Mouse (Mus musculus) lung, postnatal 4 days (tissue): ENCODE measurements at regions not wholly inside any gene's neighbourhood (a gene's known extent, or its start where the extent isn't known, plus 50 kb on each side); places are given as distances from the start of the nearest gene placed in this dataset.

ENCODE experiments used
- DNase-seq, 2 experiments: peaks; one replicate each; pipeline ENCODE4 v3.0.0; 2021

DNA sequence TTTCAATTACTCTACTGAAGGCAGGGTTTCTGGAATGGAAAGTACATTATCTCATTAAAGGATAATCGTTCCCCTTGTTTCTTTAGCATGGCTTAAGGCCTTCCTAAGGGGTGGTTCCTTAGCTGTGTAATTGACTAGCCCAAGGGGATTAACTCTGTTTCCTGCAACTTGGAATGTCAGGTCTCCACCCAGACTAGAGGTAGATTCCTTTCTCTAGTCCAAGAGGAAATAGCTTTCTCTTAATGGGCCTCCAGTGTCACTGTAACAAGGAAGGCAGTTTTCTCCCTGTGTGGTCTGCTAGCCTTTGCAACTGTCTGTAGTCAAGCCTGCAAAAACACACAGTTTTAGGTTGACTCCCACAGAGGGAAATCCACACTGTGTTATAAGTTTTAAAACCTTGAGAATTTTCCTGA is 64.0 kb upstream of the Adgra3 start:
- DNase-seq = no peak

DNA sequence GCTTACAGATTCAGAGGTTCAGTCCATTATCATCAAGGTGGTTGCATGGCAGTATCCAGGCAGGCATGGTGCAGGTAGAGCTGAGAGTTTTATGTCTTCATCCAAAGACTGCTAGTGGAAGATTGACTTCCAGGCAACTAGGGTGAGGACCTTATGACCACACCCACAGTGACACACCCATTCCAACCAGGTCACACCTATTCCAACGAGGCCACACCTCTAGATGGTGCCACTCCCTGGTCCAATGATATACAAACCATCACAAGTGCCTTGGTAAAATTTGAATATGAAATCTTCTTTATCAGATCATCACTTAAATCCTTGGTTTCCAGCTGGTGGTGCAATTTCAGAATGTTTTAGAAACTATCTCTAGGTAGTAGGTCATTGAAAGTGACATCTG is 61.1 kb upstream of the Adgra3 start:
- no peak for DNase-seq
